Mouse (Mus musculus): ENCODE measurements around the gene Spaca4.
A peak's percentile ranks its signal among the peaks of the same experiment; 100 is the strongest.

Spaca4 gene

GRCm38 (mm10) chr7:45727625-45728024 lies 2.0 kb upstream of the Spaca4 start:
- no peak for DNase-seq (ENCODE audit: low spot score in 2 of 2)

GRCm38 (mm10) chr7:45726419-45726818 lies 806 bp upstream of the Spaca4 start:
- no peak for DNase-seq (ENCODE audit: low spot score in 2 of 2)

- DNase-seq (ENCODE audit: low spot score in 2 of 2), result no peak
Observed at GRCm38 (mm10) chr7:45725151-45725550, 462 bp downstream of the Spaca4 start.

- DNase-seq (ENCODE audit: low spot score in 2 of 2), result no peak
Observed at GRCm38 (mm10) chr7:45723781-45724180, 1.8 kb downstream of the Spaca4 start.

GRCm38 (mm10) chr7:45723301-45723700 lies 2.3 kb downstream of the Spaca4 start:
- no peak for DNase-seq (ENCODE audit: low spot score in 2 of 2)

- no peak for DNase-seq (ENCODE audit: low spot score in 2 of 2)
Observed at GRCm38 (mm10) chr7:45722348-45722713, 3.3 kb downstream of the Spaca4 start.

GRCm38 (mm10) chr7:45721642-45722347 lies 3.8 kb downstream of the Spaca4 start:
- no peak for DNase-seq (ENCODE audit: low spot score in 2 of 2)

- no peak for DNase-seq (ENCODE audit: low spot score in 2 of 2)
Observed at GRCm38 (mm10) chr7:45721234-45721571, 4.4 kb downstream of the Spaca4 start.

GRCm38 (mm10) chr7:45720413-45721233 lies 5.0 kb downstream of the Spaca4 start, which contains the start of gene Fam83e:
Gene Fam83e (plus strand): TSS chr7:45721212.
- DNase-seq (ENCODE audit: low spot score in 2 of 2), result no peak

GRCm38 (mm10) chr7:45719738-45720412 lies 5.7 kb downstream of the Spaca4 start:
- DNase-seq (ENCODE audit: low spot score in 2 of 2), result no peak

- DNase-seq (ENCODE audit: low spot score in 2 of 2), result no peak
Observed at GRCm38 (mm10) chr7:45719180-45719579, 6.4 kb downstream of the Spaca4 start.

GRCm38 (mm10) chr7:45718331-45718730 lies 7.3 kb downstream of the Spaca4 start:
- DNase-seq (ENCODE audit: low spot score in 2 of 2), result no peak

- peak; percentile 97 to 99 for DNase-seq (ENCODE audit: low spot score in 2 of 2)
Observed at GRCm38 (mm10) chr7:45717918-45718297, 7.7 kb downstream of the Spaca4 start, which contains the start of gene Sphk2. Gene Sphk2 (minus strand): TSS chr7:45718002.

- DNase-seq (ENCODE audit: low spot score in 2 of 2), result no peak
Observed at GRCm38 (mm10) chr7:45716952-45717917, 8.4 kb downstream of the Spaca4 start.

- DNase-seq (ENCODE audit: low spot score in 2 of 2), result no peak
Observed at GRCm38 (mm10) chr7:45716460-45716857, 9.2 kb downstream of the Spaca4 start.

- DNase-seq (ENCODE audit: low spot score in 2 of 2), result no peak
Observed at GRCm38 (mm10) chr7:45715741-45716459, 9.7 kb downstream of the Spaca4 start.

GRCm38 (mm10) chr7:45715090-45715708 lies 10.4 kb downstream of the Spaca4 start, which contains the start of gene Rpl18:
Gene Rpl18 (plus strand): TSS chr7:45715457.
- DNase-seq (ENCODE audit: low spot score in 2 of 2), result peak; percentile 91 to 96

- no peak for DNase-seq (ENCODE audit: low spot score in 2 of 2)
Observed at GRCm38 (mm10) chr7:45714630-45715089, 11.0 kb downstream of the Spaca4 start.

GRCm38 (mm10) chr7:45713881-45714520 lies 11.6 kb downstream of the Spaca4 start:
- DNase-seq (ENCODE audit: low spot score in 2 of 2), result no peak

GRCm38 (mm10) chr7:45713396-45713795 lies 12.2 kb downstream of the Spaca4 start:
- no peak for DNase-seq (ENCODE audit: low spot score in 2 of 2)

Data from spleen, postnatal 14 days (tissue).